In the genomic region with DNA sequence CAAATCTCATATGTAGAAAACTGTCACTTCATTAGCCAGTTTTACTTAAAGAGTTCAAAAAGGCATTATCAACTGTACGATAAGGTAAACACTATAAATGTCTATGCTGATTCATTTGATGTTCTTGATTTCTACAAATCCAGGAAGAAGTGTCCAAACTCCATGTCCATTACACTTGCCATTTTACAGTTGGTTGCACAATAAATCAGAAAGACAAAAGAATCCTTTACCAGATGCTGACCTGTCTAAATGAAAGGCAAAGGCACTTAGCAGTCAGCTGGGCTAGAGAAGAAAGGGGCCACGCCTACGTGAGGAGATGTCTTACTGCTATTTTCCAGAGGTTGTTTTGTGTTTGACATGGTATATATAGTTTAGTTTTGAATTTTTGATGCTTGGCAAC, we compare ENCODE assay signal across 20 mouse cellular contexts. TPM values are rescaled to one million over a fixed set of nuclear protein-coding genes. Genes with fewer than 3 reads are reported as not detected.
"Had no signal": no experiment of that assay in that cellular context is flagged by ENCODE, and none has a peak within 500 bp of the region (broad histone marks: within the 10 kb centered on the region; RNA-seq: fewer than 3 reads in every experiment).

No protein-coding gene starts in this region.

- H3K27me3 ChIP-seq: lung, embryonic 15.5 days; midbrain, embryonic 12.5 days; neural tube, embryonic 12.5 days; stomach, embryonic 15.5 days had no signal

- H3K4me2 ChIP-seq: lung, embryonic 15.5 days; midbrain, embryonic 12.5 days; neural tube, embryonic 12.5 days; stomach, embryonic 15.5 days had no signal

- H3K4me3 ChIP-seq: lung, embryonic 15.5 days; midbrain, embryonic 10.5 days; midbrain, embryonic 12.5 days; neural tube, embryonic 12.5 days; stomach, embryonic 15.5 days had no signal

- H3K9me3 ChIP-seq: lung, embryonic 15.5 days; midbrain, embryonic 10.5 days; midbrain, embryonic 12.5 days; neural tube, embryonic 12.5 days; stomach, embryonic 15.5 days had no signal

- H3K27ac ChIP-seq: lung, embryonic 15.5 days; midbrain, embryonic 10.5 days; midbrain, embryonic 12.5 days; neural tube, embryonic 12.5 days; stomach, embryonic 15.5 days; stomach, postnatal 0 days had no signal

- H3K4me1 ChIP-seq: lung, embryonic 15.5 days; midbrain, embryonic 10.5 days; midbrain, embryonic 12.5 days; neural tube, embryonic 12.5 days; stomach, embryonic 15.5 days had no signal

- DNase-seq: liver, postnatal 0 days; lung, adult 2 months; lung, postnatal 4 days; midbrain, embryonic 14.5 days; right cerebral cortex, postnatal 14 days; thymus, adult 2 months; thymus, postnatal 25 days; thymus, postnatal 4 days had no signal

- H3K36me3 ChIP-seq: lung, embryonic 15.5 days; midbrain, embryonic 10.5 days; midbrain, embryonic 12.5 days; neural tube, embryonic 12.5 days; stomach, embryonic 15.5 days had no signal

RNA-seq across cellular contexts. Expression of gene Tmprss11c, which starts 44.8 kb away (rescaled TPM):
- polyA plus RNA-seq: liver, postnatal 0 days; lung, adult 2 months; lung, embryonic 15.5 days; lung, postnatal 0 days; midbrain, embryonic 10.5 days; midbrain, embryonic 12.5 days; midbrain, embryonic 14.5 days; midbrain, embryonic 16.5 days; neural tube, embryonic 12.5 days; neural tube, embryonic 14.5 days; spleen, adult 2 months; stomach, embryonic 15.5 days; stomach, postnatal 0 days; testis, adult 2 months; thymus, adult 2 months; urinary bladder, adult 2 months had no signal

RNA-seq across cellular contexts. Expression of gene Gnrhr, which starts 46.6 kb away (rescaled TPM):
- polyA plus RNA-seq: liver, postnatal 0 days; lung, adult 2 months; midbrain, embryonic 12.5 days; midbrain, embryonic 14.5 days; neural tube, embryonic 12.5 days; neural tube, embryonic 14.5 days; spleen, adult 2 months; stomach, embryonic 15.5 days; stomach, postnatal 0 days; thymus, adult 2 months had no signal
